Mouse (Mus musculus) bone marrow macrophage, adult 2 months (primary cell): ENCODE data around the gene Fyco1. TPM values are rescaled to one million over a fixed set of nuclear protein-coding genes. Genes with fewer than 3 reads are reported as not detected.

Experiments
- H3K27ac ChIP-seq: 2 replicates; pipeline ENCODE4 v1.5.1; 2012; ENCODE audit warnings: low read depth, low read length; ENCODE audit not compliant: insufficient read depth
- H3K4me1 ChIP-seq: 2 replicates; pipeline ENCODE4 v1.6.1; 2012; ENCODE audit warnings: low read length; ENCODE audit not compliant: control insufficient read depth, insufficient read depth
- H3K4me3 ChIP-seq: 2 replicates; pipeline ENCODE4 v1.5.1; 2012; ENCODE audit warnings: mild to moderate bottlenecking, low read length, moderate library complexity; ENCODE audit not compliant: insufficient read depth
- CTCF ChIP-seq: IDR thresholded peaks from 2 replicates; pipeline ENCODE4 v1.5.1; 2012; ENCODE audit warnings: low read depth, mild to moderate bottlenecking, low read length, moderate library complexity
- POLR2A ChIP-seq: IDR thresholded peaks from 2 replicates; pipeline ENCODE4 v1.6.1; 2012; ENCODE audit warnings: mild to moderate bottlenecking, low read depth, low read length, borderline replicate concordance
- polyA plus RNA-seq: library from polyadenylated mRNA; stranded (reverse); fragments of >200 nt; gene quantifications from 2 replicates; pipeline ENCODE4 v1.2.4, GENCODE M21; 2012; ENCODE audit not compliant: missing spikeins, insufficient read depth, insufficient read length

The Fyco1 gene
- polyA plus RNA-seq: 15.0 and 16.2 TPM in 2 replicates

DNA sequence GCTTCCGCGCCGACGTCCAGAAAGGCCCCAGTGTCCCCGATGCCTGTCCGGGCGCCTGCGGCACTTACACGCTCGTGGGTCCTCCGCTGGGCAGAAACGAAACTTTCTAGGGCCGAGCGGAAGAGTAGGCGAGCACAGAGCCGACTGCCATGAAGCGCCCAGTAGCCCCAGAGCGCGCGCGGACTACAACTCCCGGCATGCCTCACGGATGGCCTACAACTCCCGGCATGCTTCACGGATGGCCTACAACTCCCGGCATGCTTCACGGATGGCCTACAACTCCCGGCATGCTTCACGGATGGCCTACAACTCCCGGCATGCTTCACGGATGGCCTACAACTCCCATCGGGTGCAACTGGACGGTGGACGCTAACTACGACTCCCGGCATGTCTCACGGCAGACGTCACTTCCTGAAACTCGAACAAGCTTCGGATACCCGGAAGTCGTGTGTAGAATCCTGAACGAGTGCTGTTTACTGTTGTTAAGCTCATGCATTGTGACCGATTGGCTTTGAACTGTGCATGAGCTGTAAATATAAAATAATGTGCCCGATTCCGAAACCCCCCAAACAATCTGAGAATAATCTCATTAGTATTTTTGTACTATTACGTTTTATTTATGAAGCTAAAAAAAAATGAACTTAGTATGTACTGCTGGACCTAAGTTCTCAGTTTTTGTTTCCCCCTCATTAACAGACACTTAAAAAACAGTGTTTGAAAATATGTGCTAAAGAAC lies at the start of gene Fyco1:
Fyco1 (minus strand) TSS at position 187 of the 736 bp plus-strand sequence.
- TF ChIP-seq CTCF: no peak
- no peak for TF ChIP-seq POLR2A
- Histone ChIP-seq H3K4me3 (peak within 1 kb of the TSS; percentile 78), H3K27ac (peak within 1 kb of the TSS; percentile 97), H3K4me1 (peaks cover 40% of the 10 kb centered on the region)

DNA sequence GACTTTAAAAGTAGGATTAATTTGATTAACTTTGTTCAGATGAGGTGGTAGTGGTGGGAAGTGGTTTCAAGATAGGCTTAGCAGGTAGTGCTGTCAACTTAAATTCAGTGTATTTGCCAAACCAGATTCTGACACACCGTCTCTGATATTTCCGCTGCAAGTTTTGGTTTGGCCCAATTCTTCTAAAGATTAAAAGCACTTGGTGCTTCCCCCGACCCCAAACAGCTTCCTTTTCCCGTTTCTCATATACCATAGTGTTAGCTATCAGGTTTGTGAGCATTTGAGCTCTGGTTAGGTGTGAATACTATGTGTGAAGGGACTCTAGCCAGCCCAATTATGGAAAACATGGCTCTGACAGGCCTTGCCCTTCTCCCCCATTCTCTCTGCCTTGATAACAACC lies 20.4 kb upstream of the Fyco1 start:
- H3K27ac ChIP-seq: no peak overlapping the region
- peaks cover 27% of the 10 kb centered on the region for H3K4me1 ChIP-seq
- TF ChIP-seq CTCF (no peak), POLR2A (no peak)
- H3K4me3 ChIP-seq: no peak overlapping the region

GRCm38 (mm10) chr9:123869167-123869784 lies 17.6 kb upstream of the Fyco1 start:
- TF ChIP-seq POLR2A (no peak), CTCF (no peak)
- peak overlapping the region; percentile 97 for H3K27ac ChIP-seq

DNA sequence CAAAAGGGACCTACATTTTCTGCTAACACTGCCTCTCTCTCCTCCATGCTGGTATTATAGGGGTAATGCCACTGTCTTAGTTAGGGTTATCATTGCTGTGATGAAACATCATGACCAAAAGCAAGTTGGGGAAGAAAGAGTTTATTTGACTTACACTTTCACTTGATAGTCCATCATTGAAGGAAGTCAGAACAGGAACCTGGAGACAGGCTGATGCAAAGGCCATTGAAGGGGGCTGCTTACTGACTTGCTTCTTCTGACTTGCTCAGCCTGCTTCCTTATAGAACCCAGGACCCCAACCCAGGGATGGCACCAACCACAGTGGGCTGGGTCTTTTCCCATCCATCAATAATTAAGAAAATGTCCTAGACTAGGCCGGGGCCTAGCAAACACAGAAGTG lies 11.9 kb upstream of the Fyco1 start:
- TF ChIP-seq CTCF (no peak), POLR2A (no peak)
- peak overlapping the region; percentile 96 for H3K27ac ChIP-seq
- peak overlapping the region; percentile 12; the same call in 1 of the 2 replicates for H3K4me3 ChIP-seq
- H3K4me1 ChIP-seq: peaks cover 32% of the 10 kb centered on the region

More at GRCm38 (mm10) chr9:123869167-123869784, 17.6 kb upstream of the Fyco1 start:
- Histone ChIP-seq H3K4me3 (no peak overlapping the region), H3K4me1 (peaks cover 27% of the 10 kb centered on the region)

GRCm38 (mm10) chr9:123862895-123863616 lies 11.4 kb upstream of the Fyco1 start:
- Histone ChIP-seq H3K27ac (peak overlapping the region; percentile 96), H3K4me3 (peak overlapping the region; percentile 12; the same call in 1 of the 2 replicates), H3K4me1 (peaks cover 27% of the 10 kb centered on the region)
- TF ChIP-seq POLR2A (no peak), CTCF (no peak)

DNA sequence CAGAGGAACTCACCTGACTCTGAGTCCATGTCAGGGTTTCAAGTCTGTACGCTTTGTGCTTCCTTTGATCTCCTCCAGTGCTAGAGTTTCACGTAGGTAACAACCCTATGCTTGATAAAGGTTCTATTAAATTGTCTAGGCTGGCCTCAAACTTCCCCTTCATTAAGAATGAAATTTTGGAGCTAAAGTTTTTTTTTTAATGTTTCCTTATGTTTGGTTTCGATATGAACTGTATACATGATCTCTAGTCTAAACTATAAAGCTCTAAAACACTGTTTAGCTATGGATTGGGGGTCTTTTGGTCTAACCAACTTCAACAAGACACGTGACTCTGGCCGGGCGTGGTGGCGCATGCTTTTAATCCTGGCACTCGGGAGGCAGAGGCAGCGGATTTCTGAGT lies 10.2 kb upstream of the Fyco1 start, which contains the start of gene Xcr1:
Xcr1 (minus strand) TSS at position 101 of the 400 bp plus-strand sequence.
- H3K4me1 ChIP-seq: peaks cover 20% of the 10 kb centered on the region
- H3K4me3 ChIP-seq: no peak within 1 kb of the TSS
- no peak for TF ChIP-seq CTCF
- no peak for TF ChIP-seq POLR2A
- H3K27ac ChIP-seq: peak within 1 kb of the TSS; percentile 96

DNA sequence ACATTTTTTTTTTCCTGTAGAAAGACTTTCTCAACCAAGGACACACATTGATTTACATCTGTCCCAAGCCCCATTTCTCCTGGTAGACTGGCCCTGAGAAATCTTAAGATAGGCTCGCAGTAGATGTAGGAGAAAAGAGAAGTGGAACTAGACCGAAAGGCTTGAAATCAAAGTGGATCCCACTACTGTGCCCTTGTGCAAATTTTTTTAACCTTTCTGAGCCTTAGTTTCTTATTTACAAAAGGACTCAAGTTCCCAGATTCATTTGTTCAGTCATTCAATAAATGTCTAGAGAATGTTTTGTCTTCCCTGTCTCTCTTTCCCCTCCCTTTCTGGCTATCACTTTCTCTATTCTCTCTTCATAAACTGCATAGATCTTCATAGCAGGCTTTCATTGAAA lies 5.1 kb upstream of the Fyco1 start:
- H3K4me3 ChIP-seq: no peak overlapping the region
- H3K27ac ChIP-seq: 0 out of 2 replicates have a peak overlapping the region, but pooled peaks have one; percentile 32
- TF ChIP-seq POLR2A (no peak), CTCF (no peak)
- H3K4me1 ChIP-seq: peaks cover 29% of the 10 kb centered on the region

- Histone ChIP-seq H3K27ac (peak overlapping the region; percentile 97), H3K4me1 (peaks cover 37% of the 10 kb centered on the region), H3K4me3 (peak overlapping the region; percentile 50)
- TF ChIP-seq CTCF (no peak), POLR2A (no peak)
Measured at GRCm38 (mm10) chr9:123852449-123853390, 1.0 kb upstream of the Fyco1 start.
